Mouse (Mus musculus) liver, embryonic 11.5 days (tissue): Measurements from ENCODE around the gene Yy1. TPM values are rescaled to one million over a fixed set of nuclear protein-coding genes. Genes with fewer than 3 reads are reported as not detected.

ENCODE experiments used
- ATAC-seq: fragments of 200-750 bp; cut with Nextera tagmentation; replicated peaks from 2 replicates; pipeline ENCODE4 v1.8.0; 2017; ENCODE audit warnings: moderate number of reproducible peaks, mild to moderate bottlenecking, moderate TSS enrichment, moderate library complexity; ENCODE audit not compliant: low FRiP score
- DNase-seq: peaks from one replicate; pipeline ENCODE4 v3.0.0-alpha.2; 2017; ENCODE audit warnings: low spot score
- H3K27ac ChIP-seq: fragments of 300-500 bp; sonication (generic); 2 replicates; pipeline ENCODE4 v1.5.1; 2014; ENCODE audit warnings: mild to moderate bottlenecking, low read depth, low read length, control low read depth
- H3K27me3 ChIP-seq: fragments of 300-500 bp; sonication (generic); replicated peaks from 2 replicates; pipeline ENCODE4 v1.6.1; 2014; ENCODE audit warnings: low read length, mixed read lengths; ENCODE audit not compliant: control insufficient read depth, insufficient read depth
- H3K36me3 ChIP-seq: fragments of 300-500 bp; sonication (generic); 2 replicates; pipeline ENCODE4 v1.6.1; 2014; ENCODE audit warnings: mild to moderate bottlenecking, low read length, moderate library complexity, mixed read lengths; ENCODE audit not compliant: control insufficient read depth, insufficient read depth
- H3K4me1 ChIP-seq: fragments of 300-500 bp; sonication (generic); replicated peaks from 2 replicates; pipeline ENCODE4 v1.6.1; 2014; ENCODE audit warnings: low read length, mixed read lengths; ENCODE audit not compliant: control insufficient read depth, insufficient read depth
- H3K4me2 ChIP-seq: fragments of 300-500 bp; sonication (generic); 2 replicates; pipeline ENCODE4 v1.6.1; 2014; ENCODE audit warnings: mild to moderate bottlenecking, control low read depth, moderate library complexity
- H3K4me3 ChIP-seq: fragments of 300-500 bp; sonication (generic); 2 replicates; pipeline ENCODE4 v1.5.1; 2014; ENCODE audit warnings: low read depth, low read length, control low read depth
- H3K9ac ChIP-seq: fragments of 300-500 bp; sonication (generic); 2 replicates; pipeline ENCODE4 v1.6.1; 2014; ENCODE audit warnings: low read depth, low read length, control low read depth
- H3K9me3 ChIP-seq: fragments of 300-500 bp; sonication (generic); 2 replicates; pipeline ENCODE4 v1.6.1; 2016; ENCODE audit warnings: low read length, inconsistent platforms, mixed read lengths; ENCODE audit not compliant: control insufficient read depth
- WGBS: fragments of 180-500 bp; shearing (Covaris S2); extraction: QIAGEN DNeasy Blood & Tissue Kit; methylation state at CpG from one replicate; pipeline ENCODE4 v1.1.7; 2014; 5-methylcytosine and 5-hydroxymethylcytosine counted together
- polyA plus RNA-seq: library from polyadenylated mRNA; unstranded; fragments of >200 nt; fragmentation: Nextera tagmentation; extraction: Ambion mirVana; gene quantifications from 2 replicates; pipeline ENCODE4 v1.2.1, GENCODE M21; 2014

Yy1 gene
- polyA plus RNA-seq, 1 experiment from 2014 or later = 19.2 TPM

DNA sequence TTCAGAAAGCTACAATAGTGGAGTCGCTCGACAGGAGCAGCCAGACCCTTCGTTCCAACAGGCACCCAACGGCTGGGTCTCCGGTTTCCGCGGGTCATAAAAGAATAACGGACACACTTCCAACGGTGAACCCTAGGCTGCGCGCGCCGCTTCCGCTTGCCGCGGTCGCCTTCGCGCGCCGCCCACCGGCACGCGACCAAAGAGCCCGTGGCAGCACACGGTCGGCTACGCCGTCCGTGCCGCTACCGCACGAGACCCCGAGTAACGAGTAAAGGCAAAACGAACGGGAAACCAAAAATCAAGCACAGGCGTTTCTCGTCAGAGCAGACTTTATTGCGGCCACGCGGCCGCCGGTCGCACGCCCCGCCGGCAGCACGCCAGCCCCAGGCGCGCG is 624 bp upstream of the Yy1 start:
- peak overlapping the region; percentile 59 for H3K4me2 ChIP-seq
- H3K36me3 ChIP-seq = no peaks in the 10 kb centered on the region
- H3K9me3 ChIP-seq = no peaks in the 10 kb centered on the region
- H3K27ac ChIP-seq = peak overlapping the region; percentile 99
- H3K4me1 ChIP-seq = peaks cover 31% of the 10 kb centered on the region
- under 1% methylated on average over 52 of the region's 52 CpGs for WGBS
- H3K9ac ChIP-seq = peak overlapping the region; percentile 94
- ATAC-seq (peak; percentile 52), DNase-seq (peak; percentile 83)
- no peaks in the 10 kb centered on the region for H3K27me3 ChIP-seq
- H3K4me3 ChIP-seq = peak overlapping the region; percentile 94

DNA sequence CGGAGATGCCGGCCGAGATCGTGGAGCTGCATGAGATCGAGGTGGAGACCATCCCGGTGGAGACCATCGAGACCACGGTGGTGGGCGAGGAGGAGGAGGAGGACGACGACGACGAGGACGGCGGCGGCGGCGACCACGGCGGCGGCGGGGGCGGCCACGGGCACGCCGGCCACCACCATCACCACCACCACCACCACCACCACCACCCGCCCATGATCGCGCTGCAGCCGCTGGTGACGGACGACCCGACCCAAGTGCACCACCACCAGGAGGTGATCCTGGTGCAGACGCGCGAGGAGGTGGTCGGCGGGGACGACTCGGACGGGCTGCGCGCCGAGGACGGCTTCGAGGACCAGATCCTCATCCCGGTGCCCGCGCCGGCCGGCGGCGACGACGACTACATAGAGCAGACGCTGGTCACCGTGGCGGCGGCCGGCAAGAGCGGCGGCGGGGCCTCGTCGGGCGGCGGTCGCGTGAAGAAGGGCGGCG is 724 bp downstream of the Yy1 start:
- Histone ChIP-seq H3K36me3 (no peaks in the 10 kb centered on the region), H3K9me3 (no peaks in the 10 kb centered on the region), H3K9ac (peak overlapping the region; percentile 95), H3K4me2 (peak overlapping the region; percentile 53), H3K4me1 (peaks cover 34% of the 10 kb centered on the region), H3K4me3 (peak overlapping the region; percentile 94), H3K27ac (peak overlapping the region; percentile 99), H3K27me3 (no peaks in the 10 kb centered on the region)
- ATAC-seq = no peak
- DNase-seq = peak; percentile 44
- 1% methylated on average over 60 of the region's 71 CpGs for WGBS

DNA sequence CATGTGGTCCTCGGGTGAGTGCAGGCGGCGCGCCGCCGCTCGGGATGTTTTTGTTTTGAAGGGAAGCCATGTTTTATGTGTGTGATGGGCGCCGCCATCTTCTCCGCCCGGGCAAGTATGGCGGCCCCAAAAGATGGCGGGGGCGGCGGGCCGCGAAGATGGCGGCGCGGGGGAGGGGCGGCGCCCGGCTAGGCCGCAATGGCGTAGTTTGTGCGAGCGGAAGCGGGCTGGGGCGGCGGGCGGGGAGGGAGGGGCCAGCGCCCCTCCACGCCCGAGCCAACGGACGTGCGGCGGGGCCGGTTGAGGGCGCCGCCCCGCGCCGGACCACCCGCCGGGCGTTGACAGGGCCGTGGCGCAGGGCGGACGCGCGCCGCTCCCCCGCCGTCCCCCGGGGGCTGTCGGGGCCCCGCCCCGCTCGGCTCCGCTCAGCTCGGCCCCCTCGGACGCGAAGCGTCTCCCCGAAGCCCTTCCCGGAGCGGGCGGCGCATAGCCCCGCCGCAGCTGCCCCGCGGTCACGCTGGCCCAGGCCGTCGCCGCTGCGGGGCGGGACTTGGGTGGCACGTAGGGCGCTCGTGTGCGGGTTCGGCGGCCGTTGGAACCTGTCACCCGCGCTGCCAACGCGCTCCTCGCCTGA is 1.4 kb downstream of the Yy1 start:
- no peaks in the 10 kb centered on the region for H3K27me3 ChIP-seq
- peak overlapping the region; percentile 89 for H3K4me2 ChIP-seq
- ATAC-seq = peak; percentile 66
- H3K4me1 ChIP-seq = peaks cover 28% of the 10 kb centered on the region
- peak; percentile 82 for DNase-seq
- H3K27ac ChIP-seq = peak overlapping the region; percentile 99
- no peaks in the 10 kb centered on the region for H3K9me3 ChIP-seq
- peak overlapping the region; percentile 95 for H3K9ac ChIP-seq
- WGBS = under 1% methylated on average over 72 of the region's 94 CpGs
- no peaks in the 10 kb centered on the region for H3K36me3 ChIP-seq
- peak overlapping the region; percentile 94 for H3K4me3 ChIP-seq

DNA sequence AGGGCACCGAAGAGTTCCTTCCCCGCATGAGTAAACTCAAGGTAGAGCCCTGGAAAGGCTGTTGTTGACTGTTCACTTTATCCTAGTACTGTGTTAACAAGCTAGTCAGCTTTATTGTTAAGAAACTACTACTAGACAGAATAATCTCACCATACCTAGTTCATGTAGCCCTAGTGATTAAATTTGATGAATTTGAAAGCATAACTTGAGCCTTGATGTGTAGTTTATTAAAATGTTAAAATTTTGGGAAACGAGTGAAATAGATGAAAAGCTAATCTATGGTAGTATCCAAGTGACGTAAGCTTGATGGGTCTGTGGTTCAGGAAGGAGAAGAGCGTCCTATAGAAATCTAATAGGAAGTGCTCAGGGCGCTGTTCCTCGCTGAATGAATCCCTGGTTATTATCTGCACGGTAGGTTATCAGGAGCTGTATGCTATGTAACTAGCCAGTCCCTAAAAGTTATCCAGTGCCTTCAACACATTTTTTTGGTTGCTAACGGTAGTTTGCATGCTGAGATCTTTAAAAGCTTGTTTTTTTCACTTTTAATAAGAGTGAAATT is 2.3 kb downstream of the Yy1 start:
- WGBS = 5% methylated on average over 9 of the region's 9 CpGs
- Histone ChIP-seq H3K9me3 (no peaks in the 10 kb centered on the region), H3K27me3 (no peaks in the 10 kb centered on the region), H3K4me1 (peaks cover 22% of the 10 kb centered on the region), H3K27ac (peak overlapping the region; percentile 99), H3K4me3 (peak overlapping the region; percentile 94), H3K4me2 (peak overlapping the region; percentile 89), H3K36me3 (no peaks in the 10 kb centered on the region), H3K9ac (peak overlapping the region; percentile 95)
- ATAC-seq (no peak), DNase-seq (no peak)

DNA sequence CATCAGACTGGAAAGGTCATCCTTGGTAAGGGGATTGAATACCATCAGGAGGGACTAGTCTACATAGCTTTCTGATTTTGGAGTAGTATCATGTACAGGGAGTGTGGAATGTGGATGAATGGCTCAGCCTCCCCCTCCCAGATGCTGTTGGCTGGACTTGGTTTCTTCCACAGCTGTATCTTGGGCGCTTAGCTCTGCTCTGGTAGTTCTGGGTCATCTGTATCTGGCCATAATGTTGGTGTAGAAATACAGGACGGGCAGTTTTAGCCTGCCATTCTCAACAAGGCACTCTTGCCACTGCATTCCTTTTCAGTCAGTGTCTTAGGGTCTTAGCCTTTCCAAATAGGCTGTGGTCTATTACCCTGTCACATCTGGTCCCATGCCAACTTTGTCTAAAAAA is 8.8 kb downstream of the Yy1 start:
- Histone ChIP-seq H3K27me3 (no peaks in the 10 kb centered on the region), H3K9ac (no peak overlapping the region), H3K4me1 (peaks cover 15% of the 10 kb centered on the region), H3K4me2 (no peak overlapping the region), H3K27ac (no peak overlapping the region), H3K9me3 (no peaks in the 10 kb centered on the region), H3K36me3 (no peaks in the 10 kb centered on the region; the same call in 1 of the 2 replicates), H3K4me3 (no peak overlapping the region)
- 80% methylated on average over 2 of the region's 2 CpGs for WGBS
- no peak for DNase-seq
- no peak for ATAC-seq

DNA sequence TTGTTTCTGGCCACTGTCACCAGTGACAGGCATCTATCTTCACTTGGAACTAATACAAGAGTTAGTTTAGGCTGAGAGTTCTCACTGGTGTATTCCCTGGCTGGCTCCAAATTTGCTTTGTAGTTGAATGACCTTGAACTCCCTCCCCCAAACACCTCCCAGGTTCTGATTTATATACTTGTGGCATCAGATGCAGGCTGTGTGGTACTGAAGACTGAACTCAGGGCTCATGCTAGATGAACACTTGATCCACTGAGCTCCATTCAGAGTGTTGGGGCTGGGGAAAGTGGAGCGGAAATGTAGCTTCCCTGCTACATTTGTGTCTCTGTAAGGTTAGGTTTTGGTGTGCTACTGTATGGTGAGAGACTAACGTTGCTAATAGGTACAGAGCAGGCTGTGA is 11.6 kb downstream of the Yy1 start:
- Histone ChIP-seq H3K9me3 (no peaks in the 10 kb centered on the region), H3K4me1 (peaks cover 15% of the 10 kb centered on the region), H3K36me3 (peaks cover 14% of the 10 kb centered on the region), H3K27ac (no peak overlapping the region), H3K4me2 (no peak overlapping the region), H3K9ac (no peak overlapping the region), H3K27me3 (no peaks in the 10 kb centered on the region), H3K4me3 (no peak overlapping the region)
- DNase-seq (no peak), ATAC-seq (no peak)
- WGBS = 83% methylated on average over 2 of the region's 2 CpGs

DNA sequence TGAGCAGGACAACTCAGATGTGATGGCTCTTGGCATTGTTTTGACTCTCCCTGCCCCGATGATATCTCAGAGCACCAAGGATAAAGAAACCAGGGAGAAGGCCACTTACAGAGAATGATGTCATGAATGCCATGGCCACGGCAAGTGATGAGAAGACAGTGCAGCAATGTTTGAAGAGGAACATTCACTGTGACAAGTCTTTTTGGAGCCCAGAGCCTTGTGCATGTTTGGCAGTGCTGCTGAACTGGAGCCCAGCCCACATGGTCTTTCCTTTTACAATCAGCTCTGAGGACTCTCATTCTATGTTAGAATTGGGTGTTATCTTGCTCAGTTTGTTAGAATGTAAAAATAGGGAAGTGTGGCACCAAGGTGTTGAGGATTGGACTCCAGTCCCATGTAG is 15.7 kb downstream of the Yy1 start:
- ATAC-seq = no peak
- peaks cover 19% of the 10 kb centered on the region for H3K4me1 ChIP-seq

DNA sequence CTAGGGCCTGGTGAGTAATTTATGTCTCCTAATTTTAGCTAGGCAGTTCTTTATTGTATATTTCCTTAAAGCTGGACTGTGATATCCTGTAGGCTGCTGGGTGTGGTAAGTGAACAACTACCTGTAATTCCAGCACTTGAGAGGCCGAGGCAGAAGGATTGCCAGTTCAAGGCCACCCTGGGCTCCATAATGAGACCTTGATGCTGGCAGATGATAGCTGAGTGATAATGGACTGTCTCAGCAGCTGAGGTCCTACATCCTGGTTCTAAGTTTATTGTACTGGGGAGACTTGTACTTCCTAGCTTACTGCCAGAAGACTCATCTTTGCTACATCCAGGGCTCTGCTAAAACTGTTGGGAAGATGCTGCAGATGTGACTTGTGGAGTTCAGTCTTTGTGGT is 17.0 kb downstream of the Yy1 start:
- Histone ChIP-seq H3K4me2 (no peak overlapping the region), H3K9me3 (no peaks in the 10 kb centered on the region), H3K27me3 (no peaks in the 10 kb centered on the region), H3K4me3 (no peak overlapping the region), H3K36me3 (peaks cover 28% of the 10 kb centered on the region), H3K4me1 (peaks cover 19% of the 10 kb centered on the region), H3K9ac (no peak overlapping the region), H3K27ac (peak overlapping the region; percentile 28)
- 76% methylated on average over 1 of the region's 1 CpGs for WGBS
- no peak for DNase-seq
- ATAC-seq = no peak

More for the DNA sequence above, 15.7 kb downstream of the Yy1 start:
- no peak overlapping the region for H3K4me3 ChIP-seq
- H3K9me3 ChIP-seq = no peaks in the 10 kb centered on the region
- H3K9ac ChIP-seq = no peak overlapping the region; the same call in 1 of the 2 replicates
- H3K27me3 ChIP-seq = no peaks in the 10 kb centered on the region
- peaks cover 20% of the 10 kb centered on the region for H3K36me3 ChIP-seq
- H3K4me2 ChIP-seq = no peak overlapping the region
- 76% methylated on average over 2 of the region's 2 CpGs for WGBS
- no peak overlapping the region for H3K27ac ChIP-seq
- DNase-seq = no peak

DNA sequence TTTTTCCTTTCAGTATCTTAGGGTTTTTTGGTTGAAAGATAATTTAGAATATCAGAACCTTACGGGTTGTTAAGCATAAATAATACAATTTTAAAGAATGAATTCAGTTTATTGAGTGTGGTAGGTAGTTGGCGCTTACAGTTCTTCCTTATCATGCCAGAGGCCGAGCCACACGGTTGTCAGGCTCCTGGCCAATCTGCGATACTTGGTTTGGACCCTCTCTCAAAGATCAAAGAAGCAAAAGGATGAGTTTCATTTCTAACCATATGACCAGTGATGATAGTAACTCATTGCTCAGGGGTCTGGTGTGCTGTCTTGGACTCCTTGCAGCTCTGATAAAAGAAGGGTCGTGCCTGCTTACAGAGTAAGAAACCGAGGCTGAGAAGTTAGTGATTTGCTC is 17.5 kb downstream of the Yy1 start:
- Histone ChIP-seq H3K9me3 (no peaks in the 10 kb centered on the region), H3K4me1 (peaks cover 19% of the 10 kb centered on the region), H3K4me3 (no peak overlapping the region), H3K36me3 (peaks cover 31% of the 10 kb centered on the region), H3K27me3 (no peaks in the 10 kb centered on the region), H3K27ac (no peak overlapping the region), H3K9ac (no peak overlapping the region), H3K4me2 (no peak overlapping the region)
- WGBS = 69% methylated on average over 7 of the region's 7 CpGs
- peak; percentile 44; the same call in 1 of the 2 replicates for ATAC-seq
- DNase-seq = no peak
